In the genomic region with DNA sequence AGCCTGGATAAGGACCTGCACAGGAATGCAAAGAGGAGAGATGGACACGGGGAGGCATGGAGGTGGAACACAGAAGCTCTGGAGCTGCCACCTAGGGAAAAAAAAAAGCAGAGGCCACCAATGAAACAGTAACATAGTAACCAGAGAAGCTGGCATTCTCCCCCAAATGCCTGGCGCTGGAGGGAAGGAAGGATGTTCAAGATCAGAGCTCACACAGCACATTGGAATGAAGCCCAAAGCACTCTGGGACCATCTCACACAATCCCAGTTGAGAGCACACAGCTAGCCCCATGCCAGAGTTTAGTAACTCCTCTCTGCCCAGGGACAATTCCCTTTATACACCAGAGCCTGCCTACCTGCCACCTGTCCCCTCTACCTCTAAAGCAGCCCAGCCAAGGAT, we compare ENCODE assay signal across 25 mouse cellular contexts. TPM values are rescaled to one million over a fixed set of nuclear protein-coding genes. Genes with fewer than 3 reads are reported as not detected.
DNase-seq lines count a peak whose midpoint lies in the region; ATAC-seq and TF ChIP-seq lines count a peak whose summit lies in the region.
"Had no signal": no experiment of that assay in that cellular context is flagged by ENCODE, and none has a peak within 500 bp of the region (broad histone marks: within the 10 kb centered on the region; RNA-seq: fewer than 3 reads in every experiment).

No protein-coding gene starts in this region.

- H3K27me3 ChIP-seq in heart, embryonic 15.5 days: no peaks in the 10 kb centered on the region
- H3K27me3 ChIP-seq in lung, embryonic 14.5 days (ENCODE audit: insufficient read depth, low read length): no peaks in the 10 kb centered on the region
- no peaks in the 10 kb centered on the region for H3K27me3 ChIP-seq in embryonic facial prominence, embryonic 10.5 days (replicated peaks; ENCODE audit: low read depth, poor library complexity, severe bottlenecking)
- H3K27me3 ChIP-seq: limb, embryonic 12.5 days; midbrain, embryonic 12.5 days; neural tube, embryonic 15.5 days had no signal

- no peak overlapping the region for H3K4me2 ChIP-seq in heart, embryonic 15.5 days
- no peak overlapping the region for H3K4me2 ChIP-seq in lung, embryonic 14.5 days
- H3K4me2 ChIP-seq: limb, embryonic 12.5 days; liver, embryonic 11.5 days; midbrain, embryonic 12.5 days; neural tube, embryonic 15.5 days had no signal

- 24% methylated on average over 2 of the region's 2 CpGs for WGBS in heart, embryonic 15.5 days
- 48% methylated on average over 2 of the region's 2 CpGs for WGBS in lung, embryonic 14.5 days
- 80% methylated on average over 2 of the region's 2 CpGs for WGBS in embryonic facial prominence, embryonic 10.5 days

- no peaks in the 10 kb centered on the region for H3K36me3 ChIP-seq in heart, embryonic 15.5 days
- no peaks in the 10 kb centered on the region for H3K36me3 ChIP-seq in lung, embryonic 14.5 days (ENCODE audit: insufficient read depth)
- peaks cover 29% of the 10 kb centered on the region for H3K36me3 ChIP-seq in embryonic facial prominence, embryonic 10.5 days (replicated peaks)
- H3K36me3 ChIP-seq: limb, embryonic 12.5 days; midbrain, embryonic 12.5 days; neural tube, embryonic 15.5 days had no signal

- no peak for TF ChIP-seq POLR2A in embryonic fibroblast, embryonic 13.5 days (IDR thresholded peaks at IDR 0.05; ENCODE audit: low read depth, low read length)

- intact Hi-C loops in heart, postnatal 10 days (cut with DNase I): no loop called here

- H3K27ac ChIP-seq in heart, embryonic 15.5 days: peak overlapping the region; percentile 26
- H3K27ac ChIP-seq in lung, embryonic 14.5 days (ENCODE audit: low read depth): 0 out of 2 replicates have a peak overlapping the region, but pooled peaks have one; percentile 20
- H3K27ac ChIP-seq in embryonic facial prominence, embryonic 10.5 days (replicated peaks): peak overlapping the region; percentile 30; the same call in 1 of the 2 replicates
- peak overlapping the region; percentile 55; the same call in 1 of the 2 replicates for H3K27ac ChIP-seq in embryonic fibroblast, embryonic 13.5 days (ENCODE audit: insufficient read depth, low read length)
- H3K27ac ChIP-seq: forebrain, embryonic 10.5 days; hindbrain, postnatal 0 days; midbrain, embryonic 12.5 days; neural tube, embryonic 15.5 days had no signal

- no peak overlapping the region for H3K9ac ChIP-seq in heart, embryonic 15.5 days
- no peak overlapping the region for H3K9ac ChIP-seq in lung, embryonic 14.5 days
- H3K9ac ChIP-seq: forebrain, postnatal 0 days; limb, embryonic 12.5 days; liver, postnatal 0 days; midbrain, embryonic 12.5 days; neural tube, embryonic 15.5 days had no signal

- no peak for ATAC-seq in heart, embryonic 15.5 days (replicated peaks; ENCODE audit: insufficient number of reproducible peaks, insufficient read depth, low FRiP score, low read depth)
- no peak for ATAC-seq in lung, embryonic 14.5 days (ENCODE audit: insufficient read depth)
- ATAC-seq: forebrain, postnatal 0 days; hindbrain, postnatal 0 days; liver, postnatal 0 days had no signal

- DNase-seq in heart, postnatal 10 days: no peak
- DNase-seq in lung, embryonic 14.5 days: peak; percentile 61
- no peak for DNase-seq in lung, postnatal 36 days
- DNase-seq in embryonic facial prominence, embryonic 10.5 days (ENCODE audit: low spot score): no peak
- no peak for DNase-seq in spleen, postnatal 4 days (ENCODE audit: low spot score in 2 of 2)
- DNase-seq: adrenal gland, postnatal 10 days; cerebellum, adult 8-10 months; cerebellum, postnatal 36 days; embryo, embryonic 11 days; forebrain, postnatal 0 days; gastrocnemius, postnatal 14 days; heart, adult 18-20 months; kidney, adult 11 months; layer of hippocampus, postnatal 36 days; liver, postnatal 0 days; thymus, adult 18-20 months; thymus, postnatal 36 days had no signal

- TF ChIP-seq CTCF in lung, embryonic 14.5 days (IDR thresholded peaks at IDR 0.05; ENCODE audit: low read depth): no peak
- no peak for TF ChIP-seq CTCF in embryonic fibroblast, embryonic 13.5 days (IDR thresholded peaks at IDR 0.05; ENCODE audit: borderline replicate concordance, insufficient read depth, low read length)

- H3K4me1 ChIP-seq in heart, embryonic 15.5 days (replicated peaks): peaks cover 95% of the 10 kb centered on the region
- H3K4me1 ChIP-seq in lung, embryonic 14.5 days (ENCODE audit: insufficient read depth): peaks cover 63% of the 10 kb centered on the region
- peaks cover 86% of the 10 kb centered on the region for H3K4me1 ChIP-seq in embryonic facial prominence, embryonic 10.5 days
- peaks cover 57% of the 10 kb centered on the region for H3K4me1 ChIP-seq in embryonic fibroblast, embryonic 13.5 days (ENCODE audit: control insufficient read depth, insufficient read depth, low read length)

- no peaks in the 10 kb centered on the region for H3K9me3 ChIP-seq in heart, embryonic 15.5 days (replicated peaks)
- no peaks in the 10 kb centered on the region for H3K9me3 ChIP-seq in lung, embryonic 14.5 days (ENCODE audit: low read depth, low read length)
- H3K9me3 ChIP-seq in embryonic facial prominence, embryonic 10.5 days: no peaks in the 10 kb centered on the region
- H3K9me3 ChIP-seq: forebrain, embryonic 10.5 days; limb, embryonic 12.5 days; midbrain, embryonic 12.5 days; neural tube, embryonic 15.5 days had no signal

- H3K4me3 ChIP-seq in heart, embryonic 15.5 days: no peak overlapping the region
- H3K4me3 ChIP-seq in lung, embryonic 14.5 days (ENCODE audit: low read depth, low read length): no peak overlapping the region
- no peak overlapping the region for H3K4me3 ChIP-seq in embryonic facial prominence, embryonic 10.5 days
- no peak overlapping the region for H3K4me3 ChIP-seq in embryonic fibroblast, embryonic 13.5 days (ENCODE audit: insufficient read depth, low read length)
- H3K4me3 ChIP-seq: forebrain, embryonic 10.5 days; limb, embryonic 12.5 days; midbrain, embryonic 12.5 days; neural tube, embryonic 15.5 days had no signal

RNA-seq across cellular contexts. Expression of a gene that starts 34.1 kb away (rescaled TPM):
- 29.2 and 42.3 TPM in 2 replicates for polyA plus RNA-seq in heart, embryonic 15.5 days (2015; fragmentation: Nextera tagmentation; extraction: Ambion mirVana)
- total RNA-seq in heart, postnatal 10 days (2021): 10 to 100 TPM; 70.7 to 71.9 TPM
- polyA plus RNA-seq in lung, embryonic 14.5 days (2014; fragmentation: Nextera tagmentation; extraction: Ambion mirVana): 71.9 and 86.2 TPM in 2 replicates
- 38.2 and 39.3 TPM in 2 replicates for polyA plus RNA-seq in embryonic facial prominence, embryonic 10.5 days (2016; fragmentation: Nextera tagmentation; extraction: Ambion mirVana)
- polyA plus RNA-seq in embryonic fibroblast, embryonic 13.5 days (2011; ENCODE audit: insufficient read length, low read depth, missing spikeins): 488 and 794 TPM in 2 replicates
